Mouse (Mus musculus): Measurements from ENCODE around the gene Adgra1.

Adgra1 gene

DNA sequence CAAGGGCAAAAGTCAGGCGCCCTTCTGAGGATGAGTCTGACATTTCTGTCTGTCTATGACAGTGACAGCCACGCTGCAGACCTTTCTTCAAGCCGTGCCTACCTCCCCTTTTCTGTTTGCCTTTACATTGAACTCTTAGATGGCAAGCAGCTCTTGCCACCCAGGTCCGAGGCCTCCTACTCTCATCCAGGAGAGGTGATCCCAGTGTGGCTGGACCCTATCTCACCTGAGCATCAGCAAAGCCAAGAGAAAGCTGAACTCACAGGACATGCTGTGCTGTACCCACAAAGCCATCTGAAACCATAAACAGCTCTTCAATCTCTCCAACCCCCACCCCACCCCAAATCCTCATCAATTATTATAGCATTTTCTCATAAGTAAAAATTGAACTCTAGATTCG, 16.7 kb downstream of the Adgra1 start:
- no peak for DNase-seq

DNA sequence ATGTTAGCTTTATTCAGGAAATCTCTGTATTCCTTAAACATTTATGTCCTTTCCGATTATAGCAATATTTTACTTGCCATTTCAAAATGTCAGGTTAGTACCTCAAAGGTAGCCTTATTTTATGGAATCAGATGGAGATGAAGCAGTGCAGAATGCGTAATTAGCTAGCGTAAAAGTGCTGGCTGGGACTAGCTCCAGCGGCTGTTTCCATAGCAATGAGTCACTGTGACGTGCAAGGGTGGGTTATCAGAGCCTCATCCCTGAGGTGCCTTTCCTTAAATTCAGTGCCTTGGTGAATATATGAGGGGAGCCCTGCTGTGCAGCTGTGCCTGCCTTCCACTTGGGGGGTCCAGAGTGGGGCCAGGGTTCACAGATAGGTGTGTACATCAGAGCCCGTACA, 17.1 kb downstream of the Adgra1 start:
- no peak for DNase-seq

GRCm38 (mm10) chr7:139855261-139855660, 21.3 kb downstream of the Adgra1 start:
- no peak for DNase-seq

DNA sequence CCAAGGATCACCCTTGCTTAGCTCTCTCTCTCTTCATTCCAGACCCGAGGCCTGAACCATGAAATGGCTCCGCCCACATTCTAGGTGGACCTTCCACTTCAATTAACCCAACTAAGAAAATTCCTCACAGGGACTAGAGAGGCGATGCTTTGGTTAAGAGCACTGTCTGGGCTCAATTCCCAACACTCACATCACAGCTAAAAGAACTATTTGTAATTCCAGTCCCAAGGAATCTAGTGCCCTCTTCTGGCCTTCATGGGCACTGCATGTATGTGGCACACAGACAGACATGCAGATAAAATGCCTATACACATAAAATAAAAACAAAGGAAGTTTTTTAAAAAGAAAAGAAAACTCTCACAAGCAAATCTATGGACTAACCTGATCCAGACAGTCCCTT, 27.4 kb downstream of the Adgra1 start:
- peak; percentile 81 for DNase-seq

- no peak for DNase-seq
Measured at GRCm38 (mm10) chr7:139863076-139863475, 29.1 kb downstream of the Adgra1 start.

- peak; percentile 47 to 48 for DNase-seq
Measured at GRCm38 (mm10) chr7:139864253-139864652, 30.3 kb downstream of the Adgra1 start.

- DNase-seq = no peak
Measured at GRCm38 (mm10) chr7:139864871-139865270, 30.9 kb downstream of the Adgra1 start.

GRCm38 (mm10) chr7:139871014-139871413, 37.0 kb downstream of the Adgra1 start:
- no peak for DNase-seq

GRCm38 (mm10) chr7:139877167-139877792, 43.3 kb downstream of the Adgra1 start:
- peak; percentile 50 to 62 for DNase-seq

DNA sequence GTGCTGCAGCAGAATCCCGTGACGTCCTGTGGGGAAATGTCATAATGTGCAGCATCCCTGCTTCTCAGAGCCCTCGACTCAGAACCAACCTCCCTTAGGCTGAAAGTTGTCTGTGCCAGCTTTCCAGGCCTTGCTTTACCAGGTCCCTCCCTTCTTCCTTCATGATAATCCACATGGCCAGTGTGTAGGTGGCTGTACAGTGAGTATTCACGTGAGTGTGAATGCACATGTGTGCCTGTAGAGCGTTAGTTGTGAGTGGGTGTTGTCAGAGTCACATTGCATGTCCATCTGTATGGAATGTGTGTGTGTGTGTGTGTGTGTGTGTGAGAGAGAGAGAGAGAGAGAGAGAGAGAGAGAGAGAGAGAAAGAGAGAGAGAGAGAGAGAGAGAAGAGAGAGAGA, 44.1 kb downstream of the Adgra1 start:
- DNase-seq = no peak

DNA sequence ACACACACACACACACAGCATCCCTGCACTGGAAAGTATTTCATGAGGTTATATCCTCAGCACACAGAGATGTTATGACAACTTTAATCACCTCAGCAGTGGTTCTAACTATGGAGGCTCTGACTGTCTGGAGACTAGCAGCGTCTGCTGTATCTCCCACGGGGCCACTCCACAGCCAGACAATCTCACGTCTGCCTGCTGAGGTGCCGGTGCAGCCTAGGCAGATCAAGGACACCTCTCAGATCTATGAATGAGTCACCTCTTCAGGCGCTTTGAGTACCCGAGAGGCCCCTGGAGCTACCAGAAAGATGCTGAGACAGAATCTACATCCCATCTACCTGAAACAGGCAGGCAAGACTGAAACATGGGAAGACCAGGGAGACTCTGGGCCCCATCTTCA, 44.6 kb downstream of the Adgra1 start:
- no peak for DNase-seq

- no peak for DNase-seq
Measured at GRCm38 (mm10) chr7:139883545-139883944, 49.6 kb downstream of the Adgra1 start.

DNA sequence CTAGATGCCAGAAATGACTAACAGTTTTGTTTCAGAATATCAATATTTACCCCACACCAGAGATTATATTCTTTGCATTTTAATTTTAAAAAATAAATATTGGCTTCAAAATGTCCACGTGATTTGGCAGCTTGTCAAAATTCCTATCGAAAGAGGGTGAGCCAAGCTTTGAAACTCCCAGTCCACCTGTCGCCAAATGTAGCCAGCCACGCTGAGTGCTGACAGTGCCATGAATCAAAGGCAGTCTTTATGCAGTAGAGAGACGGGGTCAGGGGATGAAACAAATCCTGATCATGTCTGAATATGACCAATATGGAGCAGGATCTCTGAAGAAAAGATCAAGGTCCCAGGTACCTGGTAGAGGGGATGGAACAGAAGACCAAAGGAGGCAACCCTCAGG, 57.8 kb downstream of the Adgra1 start:
- DNase-seq = no peak

GRCm38 (mm10) chr7:139894655-139895557, 60.9 kb downstream of the Adgra1 start, which contains the start of gene Kndc1:
TSS of gene Kndc1 (plus strand) at chr7:139894696.
- peak; percentile 53 to 62 for DNase-seq

- DNase-seq = no peak
Measured at GRCm38 (mm10) chr7:139896271-139896670, 62.3 kb downstream of the Adgra1 start.

DNA sequence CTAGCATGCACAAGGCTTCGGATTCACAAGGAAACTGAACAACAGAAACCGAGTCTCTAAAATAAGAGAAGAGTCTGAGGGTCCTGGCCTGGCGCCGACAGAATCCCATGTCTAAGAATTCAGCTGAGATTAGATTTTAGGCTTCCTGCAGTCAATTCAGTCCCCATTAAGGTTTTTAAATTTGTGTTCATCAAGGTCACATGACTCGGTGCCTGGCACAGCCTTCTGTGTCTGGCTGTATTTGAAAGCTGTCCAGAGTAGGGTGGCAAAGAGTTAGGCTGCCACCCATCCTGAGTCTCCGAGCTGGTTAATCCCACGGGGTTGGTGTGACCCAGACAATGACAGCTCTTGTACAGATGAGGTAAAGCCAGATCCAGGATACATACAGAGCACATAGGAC, 62.8 kb downstream of the Adgra1 start:
- no peak for DNase-seq

- no peak for DNase-seq
Measured at GRCm38 (mm10) chr7:139898606-139899005, 64.6 kb downstream of the Adgra1 start.

DNA sequence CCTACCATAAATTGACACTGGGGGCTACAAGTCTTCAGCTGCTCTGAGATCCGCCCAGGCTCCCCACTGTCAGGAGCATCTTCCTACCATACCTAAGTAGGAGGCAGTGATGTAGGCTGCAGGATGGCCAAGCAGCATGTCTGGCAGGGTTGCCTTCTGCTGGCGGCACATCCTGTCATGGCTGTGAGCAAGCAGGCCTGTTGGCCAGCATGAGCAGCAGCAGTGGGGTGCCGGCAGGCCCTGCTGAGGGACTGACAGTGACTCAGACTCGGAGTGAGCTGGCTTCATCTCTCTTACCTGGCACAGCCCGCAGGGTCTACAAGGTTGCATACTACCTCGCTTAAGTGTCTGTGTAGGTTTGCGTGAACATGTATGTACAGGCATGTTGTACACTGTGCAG, 65.5 kb downstream of the Adgra1 start:
- no peak for DNase-seq

- DNase-seq = no peak
Measured at GRCm38 (mm10) chr7:139900456-139900855, 66.5 kb downstream of the Adgra1 start.

DNA sequence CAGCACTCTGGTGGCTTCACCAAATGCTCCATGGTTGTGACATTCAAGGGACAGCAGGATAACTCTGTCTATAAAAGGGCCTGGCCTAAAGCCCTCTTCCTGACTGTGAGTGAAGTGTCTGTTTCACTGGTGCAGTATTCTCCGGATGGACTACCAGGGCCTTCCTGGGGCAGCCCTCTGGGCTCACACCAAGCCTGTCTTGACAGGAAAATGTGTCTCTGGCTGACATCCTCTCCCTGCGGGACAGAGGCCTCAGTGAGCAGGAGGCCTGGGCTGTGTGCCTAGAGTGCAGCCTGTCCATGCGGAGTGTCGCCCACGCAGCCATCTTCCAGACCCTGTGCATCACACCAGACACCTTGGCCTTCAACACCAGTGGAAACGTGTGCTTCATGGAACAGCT, 66.9 kb downstream of the Adgra1 start:
- no peak for DNase-seq

DNA sequence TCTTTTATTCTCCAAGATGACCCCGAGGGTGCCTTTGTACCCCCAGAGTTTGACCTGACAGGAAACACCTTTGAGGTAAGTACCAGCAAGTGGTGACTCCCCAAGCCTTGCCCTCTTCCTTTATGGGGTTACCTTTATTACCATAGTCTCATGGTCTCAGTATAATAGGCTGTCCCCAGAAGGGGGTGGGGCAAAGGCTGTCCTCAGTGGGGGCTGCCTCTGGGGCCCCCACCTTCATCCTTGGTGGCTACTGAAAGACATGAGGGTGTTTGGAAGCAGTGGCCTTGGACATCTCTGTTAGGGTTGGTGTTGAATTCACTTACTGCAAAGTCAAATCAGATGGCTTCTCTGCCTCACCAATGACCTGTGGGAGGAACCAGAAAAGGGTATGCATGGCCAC, 68.0 kb downstream of the Adgra1 start:
- DNase-seq = no peak

GRCm38 (mm10) chr7:139905261-139905660, 71.3 kb downstream of the Adgra1 start:
- DNase-seq = no peak

DNA sequence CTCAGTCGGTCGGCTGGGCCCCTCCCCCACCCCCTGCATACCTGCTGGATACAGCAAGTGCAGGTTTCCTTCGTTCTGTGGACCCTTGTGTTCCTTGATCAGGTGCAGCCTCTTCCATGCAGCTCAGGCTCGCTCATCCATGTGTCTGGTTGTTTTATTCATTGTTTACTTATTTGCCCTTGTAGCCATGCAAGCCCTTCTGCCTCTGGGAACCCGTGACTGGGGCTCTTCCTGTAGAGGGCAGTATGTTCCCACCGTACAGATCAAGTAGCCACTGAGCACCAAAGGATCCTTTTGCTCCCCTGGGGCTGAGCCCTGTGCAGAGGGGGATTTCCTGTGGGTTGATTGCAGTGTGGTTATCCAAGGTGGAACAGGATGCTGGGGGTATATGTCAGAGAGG, 71.7 kb downstream of the Adgra1 start:
- DNase-seq = peak; percentile 55 to 65

DNA sequence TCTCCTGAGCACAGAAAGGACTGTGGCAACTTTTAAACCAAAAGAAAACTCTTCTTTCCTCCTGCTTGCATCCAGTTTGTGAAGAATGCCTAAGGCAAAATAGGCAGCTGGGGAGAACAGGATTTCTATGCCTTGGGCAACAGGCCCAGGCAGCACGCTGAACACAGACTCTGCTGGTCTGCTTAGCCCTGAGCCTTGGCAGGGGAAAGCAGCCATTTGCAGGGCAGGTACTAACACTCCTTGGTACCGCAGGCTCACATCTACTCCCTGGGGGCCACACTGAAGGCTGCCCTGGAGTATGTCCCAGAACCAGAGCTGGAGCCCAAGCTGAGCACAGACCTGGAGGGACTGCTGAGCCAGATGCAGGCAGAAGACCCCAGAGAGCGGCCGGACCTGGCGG, 74.2 kb downstream of the Adgra1 start:
- no peak for DNase-seq

All from kidney, postnatal 4 days (tissue).